Mouse (Mus musculus): ENCODE results near the gene Gm17268. TPM values are rescaled to one million over a fixed set of nuclear protein-coding genes. Genes with fewer than 3 reads are reported as not detected.

The Gm17268 gene
- polyA plus RNA-seq, 1 experiment from 2014 or later, result not detected

- Histone ChIP-seq H3K4me2 (replicated peaks) (no peak overlapping the region), H3K27me3 (ENCODE audit: control insufficient read depth, insufficient read depth, low read length) (no peaks in the 10 kb centered on the region), H3K9ac (no peak overlapping the region), H3K9me3 (ENCODE audit: control insufficient read depth, low read length) (no peaks in the 10 kb centered on the region), H3K4me1 (replicated peaks; ENCODE audit: control insufficient read depth, insufficient read depth, low read length) (peaks cover 3% of the 10 kb centered on the region; the same call in 1 of the 2 replicates), H3K36me3 (replicated peaks; ENCODE audit: control insufficient read depth, insufficient read depth) (no peaks in the 10 kb centered on the region), H3K4me3 (replicated peaks; ENCODE audit: low read length) (no peak overlapping the region), H3K27ac (no peak overlapping the region)
- ATAC-seq (ENCODE audit: low FRiP score) (no peak), DNase-seq (ENCODE audit: low spot score) (no peak)
- 93% methylated on average over 2 of the region's 2 CpGs for WGBS
Observed at GRCm38 (mm10) chr11:82035857-82036256, 2.5 kb downstream of the Gm17268 start.

- H3K36me3 ChIP-seq (replicated peaks; ENCODE audit: control insufficient read depth, insufficient read depth), result no peaks in the 10 kb centered on the region
- peaks cover 3% of the 10 kb centered on the region; the same call in 1 of the 2 replicates for H3K4me1 ChIP-seq (replicated peaks; ENCODE audit: control insufficient read depth, insufficient read depth, low read length)
- DNase-seq (ENCODE audit: low spot score), result peak; percentile 71
- no peaks in the 10 kb centered on the region for H3K27me3 ChIP-seq (ENCODE audit: control insufficient read depth, insufficient read depth, low read length)
- H3K9ac ChIP-seq, result no peak within 1 kb of the TSS
- no peak within 1 kb of the TSS for H3K27ac ChIP-seq
- H3K4me2 ChIP-seq (replicated peaks), result no peak within 1 kb of the TSS
- 0 out of 2 replicates have a peak, but pooled peaks have one; percentile 57 for ATAC-seq (ENCODE audit: low FRiP score)
- no peak within 1 kb of the TSS for H3K4me3 ChIP-seq (replicated peaks; ENCODE audit: low read length)
- H3K9me3 ChIP-seq (ENCODE audit: control insufficient read depth, low read length), result no peaks in the 10 kb centered on the region
- 41% methylated on average over 5 of the region's 5 CpGs for WGBS
Observed at GRCm38 (mm10) chr11:82035356-82035755, 3.0 kb downstream of the Gm17268 start, which contains the start of gene Ccl2. Ccl2 (plus strand) TSS chr11:82035571.

GRCm38 (mm10) chr11:82034446-82034845, 3.9 kb downstream of the Gm17268 start:
- Histone ChIP-seq H3K4me2 (replicated peaks) (no peak overlapping the region), H3K9ac (no peak overlapping the region), H3K27me3 (ENCODE audit: control insufficient read depth, insufficient read depth, low read length) (no peaks in the 10 kb centered on the region), H3K27ac (no peak overlapping the region), H3K4me3 (replicated peaks; ENCODE audit: low read length) (no peak overlapping the region), H3K9me3 (ENCODE audit: control insufficient read depth, low read length) (no peaks in the 10 kb centered on the region), H3K36me3 (replicated peaks; ENCODE audit: control insufficient read depth, insufficient read depth) (no peaks in the 10 kb centered on the region), H3K4me1 (replicated peaks; ENCODE audit: control insufficient read depth, insufficient read depth, low read length) (peaks cover 3% of the 10 kb centered on the region; the same call in 1 of the 2 replicates)
- ATAC-seq (ENCODE audit: low FRiP score) (no peak), DNase-seq (ENCODE audit: low spot score) (no peak)
- WGBS, result 92% methylated on average over 7 of the region's 7 CpGs

- Histone ChIP-seq H3K27ac (0 out of 2 replicates have a peak overlapping the region, but pooled peaks have one; percentile 16), H3K9ac (no peak overlapping the region), H3K9me3 (ENCODE audit: control insufficient read depth, low read length) (no peaks in the 10 kb centered on the region), H3K4me2 (replicated peaks) (no peak overlapping the region), H3K27me3 (ENCODE audit: control insufficient read depth, insufficient read depth, low read length) (no peaks in the 10 kb centered on the region), H3K4me3 (replicated peaks; ENCODE audit: low read length) (no peak overlapping the region), H3K36me3 (replicated peaks; ENCODE audit: control insufficient read depth, insufficient read depth) (no peaks in the 10 kb centered on the region), H3K4me1 (replicated peaks; ENCODE audit: control insufficient read depth, insufficient read depth, low read length) (peaks cover 3% of the 10 kb centered on the region; the same call in 1 of the 2 replicates)
- DNase-seq (ENCODE audit: low spot score), result peak; percentile 61
- no peak for ATAC-seq (ENCODE audit: low FRiP score)
- 29% methylated on average over 8 of the region's 8 CpGs for WGBS
Observed at GRCm38 (mm10) chr11:82032678-82033344, 5.6 kb downstream of the Gm17268 start.

GRCm38 (mm10) chr11:82032136-82032535, 6.2 kb downstream of the Gm17268 start:
- ATAC-seq (ENCODE audit: low FRiP score) (no peak), DNase-seq (ENCODE audit: low spot score) (no peak)
- no peaks in the 10 kb centered on the region for H3K9me3 ChIP-seq (ENCODE audit: control insufficient read depth, low read length)
- H3K36me3 ChIP-seq (replicated peaks; ENCODE audit: control insufficient read depth, insufficient read depth), result no peaks in the 10 kb centered on the region
- 0 out of 2 replicates have a peak overlapping the region, but pooled peaks have one; percentile 16 for H3K27ac ChIP-seq
- no peak overlapping the region for H3K4me3 ChIP-seq (replicated peaks; ENCODE audit: low read length)
- H3K9ac ChIP-seq, result no peak overlapping the region
- no peaks in the 10 kb centered on the region for H3K27me3 ChIP-seq (ENCODE audit: control insufficient read depth, insufficient read depth, low read length)
- peaks cover 3% of the 10 kb centered on the region; the same call in 1 of the 2 replicates for H3K4me1 ChIP-seq (replicated peaks; ENCODE audit: control insufficient read depth, insufficient read depth, low read length)
- H3K4me2 ChIP-seq (replicated peaks), result no peak overlapping the region

GRCm38 (mm10) chr11:82030171-82030570, 8.2 kb downstream of the Gm17268 start:
- Histone ChIP-seq H3K27ac (no peak overlapping the region), H3K4me1 (replicated peaks; ENCODE audit: control insufficient read depth, insufficient read depth, low read length) (peaks cover under 1% of the 10 kb centered on the region; the same call in 1 of the 2 replicates), H3K27me3 (ENCODE audit: control insufficient read depth, insufficient read depth, low read length) (no peaks in the 10 kb centered on the region), H3K9me3 (ENCODE audit: control insufficient read depth, low read length) (no peaks in the 10 kb centered on the region), H3K9ac (no peak overlapping the region), H3K4me3 (replicated peaks; ENCODE audit: low read length) (no peak overlapping the region), H3K36me3 (replicated peaks; ENCODE audit: control insufficient read depth, insufficient read depth) (no peaks in the 10 kb centered on the region), H3K4me2 (replicated peaks) (no peak overlapping the region)
- ATAC-seq (ENCODE audit: low FRiP score) (no peak), DNase-seq (ENCODE audit: low spot score) (no peak)
- WGBS, result 83% methylated on average over 2 of the region's 2 CpGs

- H3K9me3 ChIP-seq (ENCODE audit: control insufficient read depth, low read length), result no peaks in the 10 kb centered on the region
- H3K9ac ChIP-seq, result no peak overlapping the region
- no peak overlapping the region for H3K4me3 ChIP-seq (replicated peaks; ENCODE audit: low read length)
- H3K4me1 ChIP-seq (replicated peaks; ENCODE audit: control insufficient read depth, insufficient read depth, low read length), result no peaks in the 10 kb centered on the region
- H3K27me3 ChIP-seq (ENCODE audit: control insufficient read depth, insufficient read depth, low read length), result no peaks in the 10 kb centered on the region
- 81% methylated on average over 4 of the region's 4 CpGs for WGBS
- ATAC-seq (ENCODE audit: low FRiP score) (no peak), DNase-seq (ENCODE audit: low spot score) (no peak)
- no peak overlapping the region for H3K27ac ChIP-seq
- H3K36me3 ChIP-seq (replicated peaks; ENCODE audit: control insufficient read depth, insufficient read depth), result no peaks in the 10 kb centered on the region
- no peak overlapping the region for H3K4me2 ChIP-seq (replicated peaks)
Observed at GRCm38 (mm10) chr11:82023769-82024168, 14.6 kb downstream of the Gm17268 start.

GRCm38 (mm10) chr11:82022504-82023056, 15.8 kb downstream of the Gm17268 start:
- Histone ChIP-seq H3K4me3 (replicated peaks; ENCODE audit: low read length) (no peak overlapping the region), H3K36me3 (replicated peaks; ENCODE audit: control insufficient read depth, insufficient read depth) (no peaks in the 10 kb centered on the region), H3K27me3 (ENCODE audit: control insufficient read depth, insufficient read depth, low read length) (no peaks in the 10 kb centered on the region), H3K27ac (no peak overlapping the region), H3K4me1 (replicated peaks; ENCODE audit: control insufficient read depth, insufficient read depth, low read length) (no peaks in the 10 kb centered on the region), H3K9me3 (ENCODE audit: control insufficient read depth, low read length) (no peaks in the 10 kb centered on the region), H3K4me2 (replicated peaks) (no peak overlapping the region), H3K9ac (no peak overlapping the region)
- 95% methylated on average over 6 of the region's 6 CpGs for WGBS
- ATAC-seq (ENCODE audit: low FRiP score), result no peak
- DNase-seq (ENCODE audit: low spot score), result no peak

GRCm38 (mm10) chr11:82021406-82021805, 17.0 kb downstream of the Gm17268 start:
- no peak overlapping the region for H3K27ac ChIP-seq

More at GRCm38 (mm10) chr11:82021406-82021805, 17.0 kb downstream of the Gm17268 start:
- no peak overlapping the region for H3K9ac ChIP-seq
- no peak overlapping the region for H3K4me3 ChIP-seq (replicated peaks; ENCODE audit: low read length)
- WGBS, result 74% methylated on average over 3 of the region's 3 CpGs
- no peaks in the 10 kb centered on the region for H3K36me3 ChIP-seq (replicated peaks; ENCODE audit: control insufficient read depth, insufficient read depth)
- H3K27me3 ChIP-seq (ENCODE audit: control insufficient read depth, insufficient read depth, low read length), result no peaks in the 10 kb centered on the region
- no peak for ATAC-seq (ENCODE audit: low FRiP score)
- H3K4me1 ChIP-seq (replicated peaks; ENCODE audit: control insufficient read depth, insufficient read depth, low read length), result no peaks in the 10 kb centered on the region
- no peak for DNase-seq (ENCODE audit: low spot score)
- no peaks in the 10 kb centered on the region for H3K9me3 ChIP-seq (ENCODE audit: control insufficient read depth, low read length)
- no peak overlapping the region for H3K4me2 ChIP-seq (replicated peaks)

All from hindbrain, embryonic 14.5 days (tissue).